Mouse (Mus musculus): ENCODE results near the gene 1700029J07Rik.

The 1700029J07Rik gene

DNA sequence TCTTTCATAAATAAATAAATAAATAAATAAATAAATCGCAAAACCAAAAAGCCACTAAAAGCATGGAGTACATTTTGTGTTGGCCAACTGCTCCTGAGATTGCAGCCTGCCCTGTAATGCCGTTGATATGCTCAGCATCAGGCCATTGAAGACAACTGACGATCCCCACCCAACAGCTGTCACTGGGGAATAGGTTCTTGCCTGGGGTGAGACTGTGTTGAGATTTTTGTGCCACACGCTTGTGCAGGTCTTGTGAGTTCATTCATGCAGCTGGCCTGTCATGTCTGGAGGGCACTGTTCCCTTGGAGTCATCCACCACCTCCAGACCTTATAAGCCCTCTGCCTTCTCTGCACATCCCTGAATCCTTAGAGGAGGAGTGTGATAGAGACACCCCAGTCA lies 28.8 kb downstream of the 1700029J07Rik start:
- DNase-seq (ENCODE audit: low spot score): no peak

DNA sequence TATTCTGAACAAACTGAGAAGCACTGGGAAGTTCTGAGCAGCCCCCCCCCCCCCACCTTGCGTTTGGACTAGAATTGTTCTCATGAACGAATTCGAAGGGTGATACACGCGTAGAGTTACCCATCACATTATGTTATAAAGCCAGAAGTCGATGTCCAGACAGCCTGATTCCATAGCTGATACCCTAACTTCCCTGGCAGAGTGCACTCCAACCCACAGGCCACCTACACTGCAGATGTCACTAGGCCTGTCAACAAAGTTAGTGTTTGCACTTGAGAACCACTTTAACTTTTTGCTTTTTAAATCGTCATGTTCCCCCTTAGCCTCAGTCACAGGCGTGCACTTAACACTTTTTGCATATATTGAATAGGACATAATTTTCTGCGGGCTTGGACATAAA lies 38.1 kb downstream of the 1700029J07Rik start:
- no peak for DNase-seq (ENCODE audit: low spot score)

DNA sequence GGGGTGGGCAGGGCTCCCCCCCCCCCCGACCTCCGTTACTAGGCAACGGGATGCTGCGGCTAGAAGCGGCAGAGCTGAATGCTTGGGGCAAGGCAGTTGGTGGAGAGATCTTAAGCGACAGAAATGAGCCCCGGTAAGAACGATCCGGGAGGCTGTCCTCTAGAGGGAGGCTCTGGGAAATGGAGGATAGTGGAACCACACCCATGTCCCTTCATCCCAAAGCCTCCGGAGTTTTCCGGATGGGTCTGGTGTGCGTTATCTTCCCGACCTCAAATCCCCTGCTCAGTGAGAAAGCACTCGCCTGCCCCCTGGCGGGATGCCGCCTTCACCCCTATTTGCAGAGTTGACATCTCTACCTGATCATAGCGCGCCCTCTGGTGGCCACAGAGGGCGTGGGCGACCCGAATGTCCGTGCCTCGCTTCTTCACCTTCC lies 40.5 kb downstream of the 1700029J07Rik start, which contains the start of gene Ccdc110:
TSS of gene Ccdc110 (plus strand) at position 38 of the 433 bp plus-strand sequence.
- DNase-seq (ENCODE audit: low spot score): peak; percentile 79

DNA sequence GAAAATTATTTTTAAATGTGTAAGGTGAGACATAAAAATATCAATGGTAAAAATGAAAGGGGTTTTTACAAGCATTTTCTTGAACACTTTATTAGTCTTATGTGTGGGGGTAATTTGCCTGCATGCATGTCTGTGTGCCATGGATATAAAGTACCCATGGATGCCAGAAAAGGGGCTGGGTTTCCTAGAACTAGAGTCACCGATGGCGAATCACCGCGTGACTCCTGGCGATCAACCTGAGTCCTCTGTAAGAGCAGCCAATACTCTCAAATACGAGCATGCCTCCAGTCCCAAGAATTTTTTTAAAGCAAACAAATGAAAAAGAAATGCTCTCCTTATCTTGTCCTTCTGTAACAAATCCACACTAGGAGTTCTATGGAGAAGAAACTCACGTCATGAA lies 52.9 kb downstream of the 1700029J07Rik start:
- no peak for DNase-seq (ENCODE audit: low spot score)

DNA sequence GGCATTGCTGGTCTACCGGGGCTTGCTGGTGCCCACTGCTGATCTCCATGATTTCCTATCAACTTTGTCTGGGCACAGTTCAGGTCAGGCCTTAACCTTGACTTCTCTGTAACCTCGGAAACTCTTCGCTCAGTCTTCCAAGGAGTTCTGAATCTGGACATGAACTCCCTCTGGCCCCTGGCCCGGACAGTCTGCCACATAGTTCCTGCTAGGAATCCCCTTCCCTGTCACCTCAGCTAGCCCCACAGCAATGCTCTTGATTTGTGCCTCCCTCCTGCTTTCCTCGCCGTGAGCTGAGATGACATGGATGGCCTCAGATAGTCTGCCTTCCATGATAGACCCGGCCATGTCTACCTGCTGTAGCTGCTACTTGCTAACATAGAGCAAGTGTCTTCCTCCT lies 54.7 kb downstream of the 1700029J07Rik start:
- no peak for DNase-seq (ENCODE audit: low spot score)

DNA sequence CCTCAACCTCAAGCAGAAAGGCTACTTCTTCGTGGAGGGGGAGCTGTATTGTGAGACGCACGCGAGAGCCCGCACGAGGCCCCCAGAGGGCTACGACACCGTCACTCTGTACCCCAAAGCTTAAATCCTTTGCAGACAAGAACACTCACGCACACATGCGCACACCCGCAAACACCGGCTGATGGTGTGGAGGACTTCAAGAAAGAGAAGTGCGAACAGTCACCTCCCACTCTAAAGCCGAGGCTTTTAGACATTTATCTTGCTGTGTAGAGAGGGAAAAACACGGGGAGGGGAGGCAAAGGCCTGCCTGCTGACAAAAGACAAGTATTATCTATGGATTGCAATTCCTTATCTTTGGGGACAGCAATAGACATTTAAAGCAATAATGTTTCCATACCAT lies 56.2 kb downstream of the 1700029J07Rik start:
- DNase-seq (ENCODE audit: low spot score): no peak

DNA sequence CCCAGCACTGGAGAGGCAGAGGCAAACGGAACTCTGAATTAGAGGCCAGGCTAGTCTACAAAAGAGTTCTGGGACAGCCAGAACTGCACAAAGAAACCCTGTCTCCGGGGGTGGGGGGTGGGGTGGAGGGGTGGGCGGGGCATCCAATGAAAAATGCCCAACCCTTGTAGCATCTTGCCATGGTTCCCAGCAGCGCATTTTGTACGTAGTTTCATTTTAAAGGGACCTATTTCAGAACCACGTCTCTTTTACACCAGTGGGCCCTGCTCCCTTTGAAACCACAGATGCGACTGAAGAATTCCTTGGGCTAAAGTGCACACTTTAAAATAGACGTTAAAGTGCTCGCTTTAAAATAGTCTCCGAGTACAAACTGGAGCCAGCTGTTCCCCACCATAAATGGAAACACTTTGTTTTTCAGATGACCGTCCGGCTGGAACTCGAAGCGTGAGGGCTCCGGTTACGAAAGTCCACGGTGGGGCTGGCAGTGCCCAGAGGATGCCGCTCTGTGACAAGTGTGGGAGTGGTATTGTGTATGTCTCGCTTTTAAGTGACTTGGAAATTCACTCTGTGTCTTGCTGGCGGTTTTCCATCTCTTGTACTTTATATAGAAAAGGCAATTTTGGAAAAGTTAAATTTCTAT lies 57.9 kb downstream of the 1700029J07Rik start:
- no peak for DNase-seq (ENCODE audit: low spot score)

DNA sequence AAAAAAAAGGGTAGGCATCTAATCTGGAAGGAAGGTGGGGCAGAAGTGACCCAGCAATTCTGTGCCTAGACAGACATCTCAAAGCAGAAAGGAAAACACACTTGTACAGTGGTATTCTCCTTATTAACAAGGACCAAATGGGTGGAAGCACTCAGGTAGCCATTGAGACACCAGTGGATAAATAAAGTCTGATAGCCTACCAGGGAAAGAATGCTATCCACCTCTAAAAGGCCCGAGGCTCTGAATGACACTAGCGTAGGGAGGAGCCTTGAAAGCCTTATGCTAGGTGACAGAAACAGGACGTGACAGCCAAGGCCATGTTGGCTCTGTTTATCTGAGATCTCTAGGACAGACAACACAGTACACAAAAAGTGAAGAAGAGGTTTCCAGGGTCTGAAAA lies 58.6 kb downstream of the 1700029J07Rik start:
- DNase-seq (ENCODE audit: low spot score): no peak

DNA sequence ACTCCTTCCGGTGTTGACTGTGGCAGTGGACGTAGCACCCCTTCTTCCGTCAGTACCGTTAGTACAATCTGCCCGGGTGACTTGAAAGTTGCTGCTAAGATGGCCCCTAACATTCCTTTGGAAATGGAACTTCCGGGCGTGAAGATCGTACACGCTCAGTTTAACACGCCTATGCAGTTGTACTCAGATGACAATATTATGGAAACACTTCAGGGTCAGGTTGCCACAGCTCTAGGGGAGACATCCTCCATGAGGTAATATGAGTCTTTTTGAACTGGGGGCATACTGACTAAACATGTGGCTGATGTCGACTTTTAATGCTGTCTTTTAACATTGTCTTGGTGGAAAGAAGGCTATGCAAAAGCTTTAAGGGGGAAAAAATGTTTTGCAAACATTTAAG lies 61.3 kb downstream of the 1700029J07Rik start:
- no peak for DNase-seq (ENCODE audit: low spot score)

DNA sequence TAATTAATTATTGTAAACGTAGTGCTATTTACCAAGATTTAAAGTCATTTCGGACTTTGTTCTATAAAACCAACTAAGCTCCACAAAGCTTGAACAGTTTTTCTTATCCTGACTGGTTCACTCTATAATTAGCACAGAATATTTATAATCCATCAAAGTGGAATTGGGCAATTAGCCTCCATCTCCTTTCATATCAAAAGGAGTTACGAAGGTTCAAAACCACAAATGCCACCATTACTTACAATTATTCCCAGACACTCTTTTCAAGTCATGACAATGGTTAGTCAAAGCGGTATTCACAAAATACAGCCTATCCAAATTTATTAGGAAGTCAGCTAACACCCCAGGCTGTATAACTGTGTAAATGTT lies 68.8 kb downstream of the 1700029J07Rik start:
- DNase-seq (ENCODE audit: low spot score): no peak

DNA sequence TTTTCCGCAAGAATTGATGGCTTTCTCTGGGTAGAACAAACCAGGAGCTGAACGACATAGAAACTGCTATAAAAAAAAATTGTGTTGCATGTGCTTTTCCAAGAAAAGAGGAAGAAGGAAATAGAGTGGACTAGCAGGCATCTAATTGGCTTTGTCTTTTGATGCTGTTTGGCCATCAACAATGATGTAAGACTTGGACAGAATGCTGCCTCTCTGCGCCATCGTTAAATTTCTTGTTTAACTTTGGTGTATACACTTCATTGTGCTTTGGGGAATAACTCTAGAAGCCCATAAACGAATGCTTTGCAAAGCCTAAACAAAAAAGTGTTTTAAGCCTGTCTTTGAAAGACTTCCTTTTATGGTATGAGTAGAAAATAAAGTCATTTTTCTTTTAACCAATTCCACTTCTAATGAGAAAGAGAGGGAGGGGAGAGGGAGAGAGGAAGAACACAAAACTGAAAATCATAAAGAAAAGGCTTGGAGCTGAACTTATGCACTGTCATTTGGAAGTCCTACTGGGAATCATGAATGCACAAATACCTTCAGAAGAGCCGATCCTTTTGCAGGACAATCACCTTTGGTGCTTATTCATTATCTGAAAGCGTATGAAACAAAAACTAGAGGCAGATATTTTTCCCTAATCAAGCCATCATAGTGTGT lies 69.3 kb downstream of the 1700029J07Rik start:
- DNase-seq (ENCODE audit: low spot score): no peak

DNA sequence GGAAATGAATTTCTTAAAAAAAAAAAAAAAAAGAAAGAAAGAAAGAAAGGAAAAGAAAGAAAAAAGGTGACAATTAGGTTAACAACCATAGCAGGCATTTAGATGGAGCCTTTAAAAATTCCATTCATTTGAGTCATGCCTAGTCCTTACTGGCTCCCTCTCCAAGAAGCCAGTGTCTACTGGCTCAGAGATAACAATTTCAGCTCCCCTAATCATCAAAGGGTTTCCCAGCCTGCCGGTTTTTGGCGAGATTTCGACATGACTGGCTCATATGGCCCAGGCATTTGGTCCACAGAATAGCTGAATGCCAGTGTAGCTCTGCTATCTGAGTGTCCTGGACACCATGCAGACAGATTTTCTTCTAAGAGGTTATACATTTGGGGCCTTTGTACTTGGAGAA lies 71.4 kb downstream of the 1700029J07Rik start:
- DNase-seq (ENCODE audit: low spot score): no peak

All from ovary, adult 18-20 months (tissue).